Mouse (Mus musculus) cortical plate, adult 2 months (tissue): ENCODE results near the gene Hip1r. TPM values are rescaled to one million over a fixed set of nuclear protein-coding genes. Genes with fewer than 3 reads are reported as not detected.
A peak's percentile ranks its signal among the peaks of the same experiment; 100 is the strongest.

Experiments used
- H3K27ac ChIP-seq: fragments of 200-500 bp; 2 replicates; pipeline ENCODE4 v1.5.1; 2012; ENCODE audit warnings: low read length, control low read depth, inconsistent platforms; ENCODE audit not compliant: insufficient read depth
- H3K4me1 ChIP-seq: fragments of 200-500 bp; 2 replicates; pipeline ENCODE4 v1.6.1; 2011; ENCODE audit warnings: low read length; ENCODE audit not compliant: control insufficient read depth, insufficient read depth
- H3K4me3 ChIP-seq: fragments of 200-500 bp; 2 replicates; pipeline ENCODE4 v1.5.1; 2011; ENCODE audit warnings: mild to moderate bottlenecking, low read length, control low read depth; ENCODE audit not compliant: insufficient read depth
- CTCF ChIP-seq: fragments of 200-500 bp; IDR thresholded peaks from 2 replicates; pipeline ENCODE4 v1.5.1; 2011; ENCODE audit warnings: mild to moderate bottlenecking, control low read depth, low read length; ENCODE audit not compliant: insufficient read depth; ENCODE audit errors: extremely low read depth
- POLR2A ChIP-seq: fragments of 200-500 bp; IDR thresholded peaks from 2 replicates; pipeline ENCODE4 v1.6.1; 2011; ENCODE audit warnings: mild to moderate bottlenecking, low read length, control low read depth; ENCODE audit not compliant: insufficient read depth; ENCODE audit errors: extremely low read depth
- polyA plus RNA-seq: library from polyadenylated mRNA; depleted of rRNA; stranded (reverse); fragments of >200 nt; gene quantifications from 2 replicates; pipeline ENCODE4 v1.2.3, GENCODE M21; 2012

The Hip1r gene
- polyA plus RNA-seq, 1 experiment: 42.1 TPM

DNA sequence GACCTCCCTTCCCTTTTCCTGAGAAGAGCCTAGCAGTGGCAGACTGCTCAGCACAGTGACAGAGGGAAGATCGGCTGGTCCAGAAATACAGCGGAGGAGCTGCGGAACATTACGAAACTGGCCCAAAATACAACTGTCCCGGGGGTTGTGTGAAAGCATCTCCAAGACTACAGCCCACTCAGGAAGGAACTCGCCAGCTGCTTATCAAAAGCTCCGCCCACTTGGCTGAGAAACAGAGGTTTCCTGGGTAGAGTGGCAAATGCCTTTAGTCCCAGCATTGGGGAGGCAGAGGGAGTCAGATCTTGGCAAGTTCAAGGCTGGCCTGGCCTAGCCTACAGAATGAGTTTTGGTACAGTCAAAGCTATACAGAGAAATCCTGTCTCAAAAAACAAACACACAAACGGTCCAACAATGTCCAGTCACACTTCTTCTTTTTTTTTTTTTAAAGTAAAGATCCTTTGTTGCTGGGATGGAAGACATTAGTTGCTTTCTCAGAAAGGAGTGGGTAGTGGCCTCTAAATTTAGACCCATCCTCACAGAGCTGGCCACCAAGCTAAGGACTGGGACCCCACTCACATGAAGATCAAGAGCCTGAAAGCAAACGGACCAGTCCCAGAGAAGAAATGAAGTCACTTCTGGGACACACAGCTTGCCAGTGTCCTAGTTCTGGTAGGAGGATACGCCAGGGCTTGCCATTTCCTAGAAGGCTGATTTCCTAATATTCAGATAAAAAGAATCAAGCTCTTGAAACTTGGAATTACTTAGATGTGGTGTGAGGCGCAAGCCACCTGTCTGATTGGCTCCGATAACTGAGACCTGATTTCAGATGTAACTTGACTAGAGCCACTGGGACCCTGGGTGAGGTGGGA is 46.2 kb downstream of the Hip1r start:
- peak; percentile 88 for TF ChIP-seq POLR2A
- no peak for TF ChIP-seq CTCF
- no peak overlapping the region for H3K4me3 ChIP-seq
- peak overlapping the region; percentile 30 for H3K27ac ChIP-seq
- peaks cover 17% of the 10 kb centered on the region for H3K4me1 ChIP-seq

DNA sequence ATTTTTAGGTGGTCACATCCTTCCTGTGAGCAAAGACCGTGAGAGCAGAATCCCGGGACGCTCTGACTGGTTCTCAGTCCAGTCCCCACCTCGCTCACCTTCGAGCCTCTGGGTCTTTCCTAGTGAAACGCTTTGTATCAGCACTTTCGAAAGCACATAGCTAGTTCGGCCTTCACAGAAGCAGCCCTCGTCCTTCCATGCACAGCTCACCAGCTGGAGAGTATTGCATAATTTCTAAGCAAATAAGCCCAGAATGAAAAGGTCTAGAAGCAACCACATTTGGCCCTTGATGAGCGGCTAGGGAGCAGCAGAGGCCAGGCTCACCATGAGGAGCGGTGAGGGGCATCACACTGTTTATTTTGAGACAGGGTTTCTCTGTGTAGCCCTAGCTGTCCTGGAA is 47.7 kb downstream of the Hip1r start:
- TF ChIP-seq POLR2A: no peak
- no peak for TF ChIP-seq CTCF
- peaks cover 22% of the 10 kb centered on the region for H3K4me1 ChIP-seq
- H3K27ac ChIP-seq: peak overlapping the region; percentile 49; the same call in 1 of the 2 replicates
- no peak overlapping the region for H3K4me3 ChIP-seq

DNA sequence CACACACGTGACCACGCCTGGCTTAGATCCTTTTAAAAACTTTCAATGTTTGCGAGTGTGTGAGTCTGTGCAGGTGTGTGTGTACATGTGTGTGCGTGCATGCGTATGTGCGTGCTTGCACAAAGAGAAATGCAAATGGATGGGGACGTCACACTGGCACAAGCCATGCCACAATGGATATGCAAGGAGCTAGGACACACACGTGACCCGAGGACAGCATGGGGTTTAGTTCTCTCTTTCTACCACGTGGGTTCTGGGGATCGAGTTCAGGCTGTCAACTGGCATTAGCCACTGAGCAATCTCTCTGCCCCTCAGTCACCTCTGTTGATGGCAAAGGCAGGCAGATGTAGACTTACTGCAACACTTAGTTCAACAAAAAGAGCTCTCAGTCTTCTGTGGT is 48.3 kb downstream of the Hip1r start:
- H3K4me3 ChIP-seq: no peak overlapping the region
- no peak for TF ChIP-seq CTCF
- no peak for TF ChIP-seq POLR2A
- no peak overlapping the region for H3K27ac ChIP-seq
- H3K4me1 ChIP-seq: peaks cover 18% of the 10 kb centered on the region

DNA sequence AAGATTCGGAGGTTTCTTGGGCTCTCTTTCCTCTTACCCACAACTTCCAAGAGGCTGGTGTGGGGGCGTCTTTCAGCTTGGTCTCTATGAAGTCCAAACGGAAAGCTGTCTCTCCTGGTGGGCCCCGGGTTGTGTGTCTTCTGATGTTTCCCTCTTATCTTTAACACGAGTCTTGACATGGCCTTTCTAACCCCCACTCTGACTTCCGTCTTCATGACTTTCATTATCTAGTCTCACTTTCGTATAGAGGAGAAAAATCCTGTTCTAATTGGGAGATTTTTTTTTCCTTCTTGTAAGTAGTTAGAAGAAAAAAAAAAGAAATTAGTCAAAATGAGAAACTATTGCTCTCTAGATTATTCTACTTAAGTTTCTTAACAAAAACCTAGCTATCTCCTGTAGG is 48.9 kb downstream of the Hip1r start:
- no peak overlapping the region for H3K4me3 ChIP-seq
- H3K4me1 ChIP-seq: peaks cover 17% of the 10 kb centered on the region
- no peak overlapping the region for H3K27ac ChIP-seq
- TF ChIP-seq CTCF: no peak
- no peak for TF ChIP-seq POLR2A

DNA sequence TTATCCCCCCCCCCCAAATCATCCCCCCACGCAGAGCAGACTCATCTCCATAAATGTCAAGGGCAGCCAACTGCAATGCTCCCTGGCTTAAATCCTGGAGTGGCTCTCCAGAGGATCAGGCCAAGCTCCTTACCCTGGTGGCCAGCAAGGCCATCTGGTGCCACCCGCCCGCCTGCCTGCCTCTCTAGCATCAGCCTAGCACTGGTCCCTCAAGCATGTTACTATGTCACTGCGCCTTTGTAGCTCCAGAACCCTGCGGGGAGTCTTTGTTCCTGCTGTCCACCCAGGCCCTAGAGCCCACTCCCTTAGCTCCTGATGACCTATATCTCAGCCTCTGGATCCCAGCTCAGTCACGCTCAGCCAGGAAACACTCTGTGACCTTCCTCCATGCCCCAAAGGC is 51.2 kb downstream of the Hip1r start:
- H3K27ac ChIP-seq: 0 out of 2 replicates have a peak overlapping the region, but pooled peaks have one; percentile 3
- H3K4me3 ChIP-seq: no peak overlapping the region
- peaks cover 15% of the 10 kb centered on the region for H3K4me1 ChIP-seq
- TF ChIP-seq POLR2A (no peak), CTCF (no peak)

DNA sequence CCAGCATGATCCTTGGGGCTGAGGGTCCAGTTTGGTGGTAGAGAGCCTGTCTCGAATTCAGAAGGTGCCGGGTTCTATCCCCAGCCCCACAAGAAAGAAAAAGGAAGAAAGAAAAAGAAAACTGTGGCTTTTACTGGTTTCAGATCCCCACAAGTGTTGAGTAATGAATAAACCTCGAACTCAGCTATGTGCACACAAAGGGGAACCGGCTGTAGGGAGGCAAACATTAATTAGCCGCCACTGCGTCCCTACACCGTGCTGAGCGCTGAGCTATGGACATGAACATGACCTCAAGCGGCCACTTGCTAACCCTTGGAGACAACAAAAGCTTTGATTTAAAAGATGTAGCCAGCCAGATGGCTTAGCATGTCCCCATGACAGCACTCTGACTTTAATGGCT is 51.7 kb downstream of the Hip1r start:
- Histone ChIP-seq H3K4me1 (peaks cover 13% of the 10 kb centered on the region), H3K27ac (0 out of 2 replicates have a peak overlapping the region, but pooled peaks have one; percentile 3), H3K4me3 (no peak overlapping the region)

DNA sequence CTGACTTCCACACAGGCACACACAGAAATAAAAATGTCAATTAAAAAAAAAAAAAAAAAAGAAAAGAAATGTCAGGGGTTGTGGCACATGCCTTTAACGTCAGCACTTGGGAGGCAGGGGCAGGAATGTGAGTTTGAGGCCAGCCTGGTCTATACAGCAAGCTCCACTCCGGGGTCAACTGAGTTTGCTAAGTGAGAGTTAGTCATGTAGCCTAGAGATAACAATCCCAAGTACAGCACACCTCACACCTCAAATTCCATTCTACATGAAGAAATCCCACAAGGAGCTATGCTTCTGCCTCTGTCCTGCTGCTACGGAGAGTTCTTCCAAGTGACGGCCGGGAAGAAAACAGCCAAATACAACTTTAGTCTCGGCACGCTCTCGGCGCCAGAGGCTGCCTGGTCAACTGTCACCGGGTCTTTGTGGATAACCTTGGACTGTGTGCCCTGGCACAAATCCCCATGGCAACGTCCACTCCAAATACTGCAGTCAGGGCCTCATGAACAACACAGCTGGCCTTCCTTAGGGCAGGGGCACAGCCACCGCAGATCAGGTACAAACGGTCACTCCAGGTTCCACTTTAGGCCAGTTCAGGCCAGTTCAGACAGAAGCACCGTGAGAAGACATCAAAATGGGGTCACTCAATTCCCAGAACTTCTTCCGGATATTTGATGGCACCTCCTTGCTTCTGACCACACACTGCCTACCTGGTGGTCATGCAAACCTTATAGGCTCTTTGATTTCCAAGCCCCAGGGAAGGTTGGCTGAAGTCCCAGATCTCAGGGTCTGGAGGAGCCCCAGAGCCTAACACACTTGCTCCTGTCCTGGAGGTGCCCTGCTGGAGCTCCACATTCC is 52.4 kb downstream of the Hip1r start:
- TF ChIP-seq CTCF (no peak), POLR2A (no peak)
- no peak overlapping the region for H3K4me3 ChIP-seq
- no peak overlapping the region for H3K27ac ChIP-seq
- peaks cover 12% of the 10 kb centered on the region for H3K4me1 ChIP-seq

More for the DNA sequence above, 51.7 kb downstream of the Hip1r start:
- TF ChIP-seq CTCF: no peak
- TF ChIP-seq POLR2A: no peak

DNA sequence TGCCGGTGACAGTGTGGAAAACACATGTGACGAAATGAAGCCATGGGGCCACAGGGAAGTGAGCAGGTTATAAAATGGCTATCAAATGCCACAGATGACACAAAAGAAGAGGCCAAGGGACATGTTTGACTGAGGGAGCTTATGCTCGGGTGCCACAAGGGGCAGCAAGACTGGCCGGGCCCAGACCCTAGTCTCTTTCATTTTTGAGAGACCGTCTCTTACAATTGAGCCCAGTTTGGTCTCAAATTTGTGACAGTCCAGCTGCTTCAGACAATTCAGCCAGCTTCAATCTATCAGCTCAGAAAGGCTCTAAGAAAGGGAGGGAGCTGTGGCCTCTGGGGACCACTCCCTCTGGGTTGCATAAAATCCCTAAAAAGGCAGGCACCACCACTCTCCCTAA is 53.1 kb downstream of the Hip1r start:
- Histone ChIP-seq H3K4me1 (peaks cover 12% of the 10 kb centered on the region), H3K27ac (no peak overlapping the region), H3K4me3 (no peak overlapping the region)

DNA sequence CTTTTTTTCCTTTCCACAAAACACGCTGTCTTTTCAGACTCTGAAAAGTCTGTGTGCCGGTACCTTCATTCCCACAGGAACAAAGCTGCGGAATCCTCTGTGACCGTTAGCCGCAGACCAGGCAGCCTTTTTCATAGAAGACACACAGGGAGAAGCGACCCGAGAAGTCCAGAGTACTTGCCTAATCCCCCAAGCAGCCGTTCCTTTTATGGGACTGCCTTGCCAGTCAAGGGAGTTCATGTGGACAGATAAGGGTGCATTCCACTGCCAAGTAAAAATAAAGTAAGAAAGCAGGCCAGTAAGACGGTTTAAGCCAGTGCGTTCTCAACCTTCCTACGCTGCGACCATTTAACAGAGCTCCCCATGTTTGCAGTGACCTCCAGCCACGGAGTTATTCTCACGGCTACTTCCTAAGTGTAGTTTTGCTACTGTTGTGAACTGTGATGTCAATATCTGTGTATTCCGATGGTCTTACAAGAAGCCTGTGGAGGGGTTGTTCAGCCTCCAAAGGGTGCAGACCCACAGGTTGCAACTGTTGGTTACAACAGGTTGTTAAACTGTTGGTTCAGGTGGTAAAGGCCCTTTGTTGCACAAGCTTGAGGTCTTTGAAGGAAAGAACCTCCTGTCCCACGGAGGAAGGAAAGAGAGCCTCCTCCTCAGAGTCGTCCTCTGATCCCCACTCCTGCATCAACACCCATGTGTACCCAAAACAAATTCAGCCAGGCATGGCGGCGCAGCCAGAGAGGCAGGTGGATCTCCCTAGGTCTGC is 54.5 kb downstream of the Hip1r start:
- Histone ChIP-seq H3K4me1 (peaks cover 11% of the 10 kb centered on the region), H3K27ac (no peak overlapping the region), H3K4me3 (no peak overlapping the region)
- TF ChIP-seq CTCF (no peak), POLR2A (no peak)

More for the DNA sequence above, 53.1 kb downstream of the Hip1r start:
- TF ChIP-seq POLR2A (no peak), CTCF (no peak)
